Mouse (Mus musculus): ENCODE results near the gene Hus1b. TPM values are rescaled to one million over a fixed set of nuclear protein-coding genes. Genes with fewer than 3 reads are reported as not detected.

Hus1b gene
- under 1 TPM in 1 of 2 experiments, not detected in 1; 0.36 TPM for total RNA-seq (2021)
- long read RNA-seq, experiment 1: 0 reads
- long read RNA-seq, experiment 2: 0 reads

- DNase-seq: no peak
- intact Hi-C loops (cut with DNase I): no loop called here
These were observed at the start of gene Hus1b for GRCm38 (mm10) chr13:30947540-30947939. Gene Hus1b (minus strand): TSS chr13:30947759.

- intact Hi-C loops (cut with DNase I): no loop called here
- DNase-seq: no peak
These were observed 46.8 kb upstream of the Hus1b start for GRCm38 (mm10) chr13:30994249-30994858.

GRCm38 (mm10) chr13:30993819-30994218, 46.3 kb upstream of the Hus1b start:
- DNase-seq: no peak
- intact Hi-C loops (cut with DNase I): no loop called here

GRCm38 (mm10) chr13:30990233-30990632, 42.7 kb upstream of the Hus1b start:
- DNase-seq: no peak
- intact Hi-C loops (cut with DNase I): no loop called here

GRCm38 (mm10) chr13:30989710-30990109, 42.2 kb upstream of the Hus1b start:
- intact Hi-C loops (cut with DNase I): no loop called here
- no peak for DNase-seq

- intact Hi-C loops (cut with DNase I): no loop called here
- no peak for DNase-seq
These were observed 40.1 kb upstream of the Hus1b start for GRCm38 (mm10) chr13:30987686-30988085.

GRCm38 (mm10) chr13:30986934-30987455, 39.4 kb upstream of the Hus1b start:
- no peak for DNase-seq
- intact Hi-C loops (cut with DNase I): no loop called here

- intact Hi-C loops (cut with DNase I): no loop called here
These were observed 38.3 kb upstream of the Hus1b start for GRCm38 (mm10) chr13:30985598-30986466.

GRCm38 (mm10) chr13:30985275-30985597, 37.7 kb upstream of the Hus1b start:
- DNase-seq: no peak
- intact Hi-C loops (cut with DNase I): no loop called here

More at GRCm38 (mm10) chr13:30985598-30986466, 38.3 kb upstream of the Hus1b start:
- DNase-seq: peak; percentile 46 to 55

- intact Hi-C loops (cut with DNase I): loop anchor here (5.0 kb wide), 1 partner anchor 79 kb away; no protein-coding TSS in a partner anchor
These were observed 34.1 kb upstream of the Hus1b start for GRCm38 (mm10) chr13:30981666-30982065.

GRCm38 (mm10) chr13:30978224-30978623, 30.7 kb upstream of the Hus1b start:
- intact Hi-C loops (cut with DNase I): loop anchor here (10.0 kb wide), 1 partner anchor 413 kb away; no protein-coding TSS in a partner anchor
- DNase-seq: no peak

More at GRCm38 (mm10) chr13:30981666-30982065, 34.1 kb upstream of the Hus1b start:
- DNase-seq: peak in 1 of 2 experiments; percentile 27

- no peak for DNase-seq
- intact Hi-C loops (cut with DNase I): loop anchor here (10.0 kb wide), 1 partner anchor 412 kb away; no protein-coding TSS in a partner anchor
These were observed 29.1 kb upstream of the Hus1b start for GRCm38 (mm10) chr13:30976536-30977084.

- intact Hi-C loops (cut with DNase I): loop anchor here (10.0 kb wide), 1 partner anchor 409 kb away; no protein-coding TSS in a partner anchor
- no peak for DNase-seq
These were observed 26.7 kb upstream of the Hus1b start for GRCm38 (mm10) chr13:30974247-30974630.

GRCm38 (mm10) chr13:30973501-30974246, 26.1 kb upstream of the Hus1b start, which contains the start of the genes Exoc2 and Gm5447:
Gene Exoc2 (minus strand): TSS chr13:30974093.
Gene Gm5447 (plus strand): TSS chr13:30974204.
- intact Hi-C loops (cut with DNase I): loop anchor here (10.0 kb wide), 1 partner anchor 409 kb away; no protein-coding TSS in a partner anchor
- peak; percentile 72 to 77 for DNase-seq

GRCm38 (mm10) chr13:30972102-30972501, 24.5 kb upstream of the Hus1b start:
- no peak for DNase-seq
- intact Hi-C loops (cut with DNase I): loop anchor here (10.0 kb wide), 1 partner anchor 407 kb away; no protein-coding TSS in a partner anchor

GRCm38 (mm10) chr13:30971047-30971446, 23.5 kb upstream of the Hus1b start:
- intact Hi-C loops (cut with DNase I): loop anchor here (10.0 kb wide), 1 partner anchor 406 kb away; no protein-coding TSS in a partner anchor
- no peak for DNase-seq

GRCm38 (mm10) chr13:30968311-30968710, 20.8 kb upstream of the Hus1b start:
- intact Hi-C loops (cut with DNase I): no loop called here
- DNase-seq: no peak

- DNase-seq: no peak
- intact Hi-C loops (cut with DNase I): no loop called here
These were observed 18.9 kb upstream of the Hus1b start for GRCm38 (mm10) chr13:30966507-30966911.

GRCm38 (mm10) chr13:30961932-30962331, 14.4 kb upstream of the Hus1b start:
- DNase-seq: no peak
- intact Hi-C loops (cut with DNase I): no loop called here

- no peak for DNase-seq
- intact Hi-C loops (cut with DNase I): no loop called here
These were observed 13.2 kb upstream of the Hus1b start for GRCm38 (mm10) chr13:30960714-30961113.

Measured in gastrocnemius, postnatal 36 days (tissue).